Mouse (Mus musculus) right cerebral cortex, postnatal 25 days (tissue): ENCODE measurements around the gene Fkbp3.

Source experiments
- DNase-seq: peaks from one replicate; pipeline ENCODE4 v3.0.0; 2022

The Fkbp3 gene

DNA sequence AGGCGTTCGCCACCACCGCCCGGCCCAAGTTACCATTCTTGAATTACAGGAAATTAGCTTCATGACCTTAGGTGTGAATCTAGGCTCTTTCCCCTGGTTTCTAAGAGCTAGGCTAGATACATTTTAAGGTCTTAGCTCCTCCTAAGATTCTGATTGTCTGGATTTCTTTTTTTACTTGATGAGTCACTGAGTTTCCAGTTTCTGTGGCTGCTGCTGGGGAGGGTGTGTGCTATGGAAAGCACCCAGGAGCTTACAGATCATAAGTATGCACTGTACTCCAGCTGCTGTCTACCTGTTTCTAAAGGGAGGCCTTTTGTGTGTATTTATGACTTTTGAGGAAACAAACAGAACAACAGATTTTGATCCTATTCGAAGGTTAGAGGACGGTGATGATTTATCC, 51.0 kb downstream of the Fkbp3 start:
- DNase-seq = no peak
